Mouse (Mus musculus) cerebellum, adult 11 months (tissue): Measurements from ENCODE around the gene Zfp938.

Experiments
- DNase-seq: peaks from one replicate; pipeline ENCODE4 v3.0.0; 2022

Zfp938 gene

DNA sequence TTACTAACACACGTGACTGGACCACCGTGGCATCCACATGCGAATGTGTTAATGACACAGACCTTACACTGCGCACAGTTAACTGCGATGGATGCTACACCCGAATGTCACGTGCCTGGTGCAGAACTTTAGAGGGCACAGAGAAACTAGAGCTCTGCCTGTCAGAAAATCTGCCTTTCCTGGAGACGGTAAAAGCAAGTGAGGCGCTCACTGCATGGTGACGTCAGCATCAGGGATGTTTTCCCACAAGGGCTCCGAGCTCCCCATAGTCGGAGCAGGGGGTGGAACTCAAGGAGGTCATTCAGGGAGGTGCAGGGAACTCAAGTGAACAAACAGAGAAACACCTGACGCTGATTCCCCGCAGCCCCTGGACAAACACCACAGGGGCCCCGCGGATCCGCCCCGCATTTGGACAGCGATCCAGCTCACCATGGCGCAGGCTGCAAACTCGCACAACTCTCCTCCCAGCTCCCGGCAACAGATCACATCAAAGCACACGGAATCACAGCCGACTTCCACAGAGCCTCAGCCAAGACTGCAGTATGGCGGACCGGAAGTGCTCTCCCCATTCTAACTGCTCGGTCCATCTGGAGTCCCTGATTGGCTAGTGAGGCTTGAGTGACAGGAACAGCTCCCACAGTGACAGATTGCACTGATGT, at the start of gene Zfp938:
TSS of gene Zfp938 (minus strand) at position 539 of the 659 bp plus-strand sequence.
- peak; percentile 82 for DNase-seq

- DNase-seq, result no peak
These were observed 16.3 kb upstream of the Zfp938 start for GRCm38 (mm10) chr10:82257331-82257730.

DNA sequence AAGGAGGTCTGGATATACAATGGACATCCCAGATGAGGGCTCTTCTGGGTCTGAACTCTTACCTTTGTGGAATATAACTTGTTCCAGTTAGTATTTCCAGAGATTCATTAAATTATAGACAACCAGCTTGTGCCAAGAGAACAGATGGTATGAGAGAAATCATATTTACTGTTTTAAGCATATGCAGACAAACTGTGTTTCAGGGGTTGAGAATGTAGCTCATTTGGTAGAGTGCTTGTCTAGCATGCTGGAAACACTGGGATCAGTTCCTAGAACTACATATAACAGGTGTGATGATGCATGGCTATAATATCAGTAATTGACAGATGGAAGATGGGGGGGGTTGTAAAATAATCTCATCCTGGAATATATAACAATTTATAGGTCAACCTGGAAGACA, 3.9 kb upstream of the Zfp938 start:
- no peak for DNase-seq

DNA sequence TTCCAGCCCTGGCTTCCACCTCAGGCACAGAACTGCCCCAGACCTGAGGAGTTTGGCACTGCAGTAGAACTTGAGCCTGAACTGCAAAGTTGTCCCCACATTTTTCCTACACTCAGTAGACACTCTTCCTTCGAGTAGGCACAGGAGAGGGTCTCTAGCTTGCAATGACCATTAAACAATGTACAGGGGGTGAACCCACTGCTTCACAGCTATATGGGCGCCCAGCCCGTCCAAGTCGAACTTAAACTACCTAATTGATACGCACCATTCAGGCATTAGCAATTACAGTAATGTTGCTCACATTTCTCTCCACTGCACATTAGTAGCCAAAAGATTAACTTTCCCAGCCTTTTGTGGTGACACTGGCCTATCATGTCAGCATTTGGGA, 315 bp upstream of the Zfp938 start:
- DNase-seq, result no peak

GRCm38 (mm10) chr10:82178257-82179064, 62.6 kb downstream of the Zfp938 start:
- DNase-seq, result peak; percentile 85
